Mouse (Mus musculus) lung, postnatal 25 days (tissue): ENCODE data around the gene Akr1c18.
"Not testable (repeated sequence)": the region's sequence is repeated elsewhere in the genome, so short reads cannot be mapped to it uniquely, and the experiment has no call there.

Source experiments
- DNase-seq: peaks from one replicate; pipeline ENCODE4 v3.0.0; 2022; ENCODE audit warnings: low spot score

Akr1c18 gene

GRCm38 (mm10) chr13:4150518-4150917 is at the start of gene Akr1c18:
Gene Akr1c18, minus strand, starts transcription at chr13:4150654.
- no peak for DNase-seq

- no peak for DNase-seq
Observed at GRCm38 (mm10) chr13:4192511-4192910, 42.1 kb upstream of the Akr1c18 start.

GRCm38 (mm10) chr13:4190904-4191303 is 40.5 kb upstream of the Akr1c18 start, which contains the start of gene Akr1c13:
Gene Akr1c13, plus strand, starts transcription at chr13:4191150.
- peak; percentile 52 for DNase-seq

- DNase-seq = peak; percentile 25
Observed at GRCm38 (mm10) chr13:4188174-4188573, 37.7 kb upstream of the Akr1c18 start.

- DNase-seq = not testable (repeated sequence)
Observed at GRCm38 (mm10) chr13:4186641-4187411, 36.4 kb upstream of the Akr1c18 start.

GRCm38 (mm10) chr13:4183116-4183515 is 32.7 kb upstream of the Akr1c18 start:
- DNase-seq = no peak

- not testable (repeated sequence) for DNase-seq
Observed at GRCm38 (mm10) chr13:4181321-4181720, 30.9 kb upstream of the Akr1c18 start.

- no peak for DNase-seq
Observed at GRCm38 (mm10) chr13:4172978-4173377, 22.5 kb upstream of the Akr1c18 start.

GRCm38 (mm10) chr13:4168006-4168405 is 17.6 kb upstream of the Akr1c18 start:
- DNase-seq = no peak

GRCm38 (mm10) chr13:4155286-4155685 is 4.8 kb upstream of the Akr1c18 start:
- DNase-seq = no peak

- no peak for DNase-seq
Observed at GRCm38 (mm10) chr13:4153593-4153992, 3.1 kb upstream of the Akr1c18 start.

- no peak for DNase-seq
Observed at GRCm38 (mm10) chr13:4152908-4153307, 2.5 kb upstream of the Akr1c18 start.

- no peak for DNase-seq
Observed at GRCm38 (mm10) chr13:4144261-4144660, 6.2 kb downstream of the Akr1c18 start.

- DNase-seq = no peak
Observed at GRCm38 (mm10) chr13:4133070-4133469, 17.4 kb downstream of the Akr1c18 start.

- no peak for DNase-seq
Observed at GRCm38 (mm10) chr13:4131721-4132120, 18.7 kb downstream of the Akr1c18 start.

- no peak for DNase-seq
Observed at GRCm38 (mm10) chr13:4131317-4131716, 19.1 kb downstream of the Akr1c18 start.

GRCm38 (mm10) chr13:4129100-4129499 is 21.4 kb downstream of the Akr1c18 start:
- peak; percentile 43 for DNase-seq

- not testable (repeated sequence) for DNase-seq
Observed at GRCm38 (mm10) chr13:4125846-4126245, 24.6 kb downstream of the Akr1c18 start.

GRCm38 (mm10) chr13:4124471-4124870 is 26.0 kb downstream of the Akr1c18 start:
- DNase-seq = not testable (repeated sequence)

GRCm38 (mm10) chr13:4123146-4123545 is 27.3 kb downstream of the Akr1c18 start:
- no peak for DNase-seq

- DNase-seq = no peak
Observed at GRCm38 (mm10) chr13:4119181-4119904, 31.1 kb downstream of the Akr1c18 start.

- peak; percentile 46 for DNase-seq
Observed at GRCm38 (mm10) chr13:4110281-4111188, 39.9 kb downstream of the Akr1c18 start.
